Mouse (Mus musculus): ENCODE measurements around the gene Zfp598. TPM values are rescaled to one million over a fixed set of nuclear protein-coding genes. Genes with fewer than 3 reads are reported as not detected.

The Zfp598 gene
- polyA plus RNA-seq (2015; fragmentation: Nextera tagmentation; extraction: Ambion mirVana) = 17.7 and 17.8 TPM in 2 replicates

DNA sequence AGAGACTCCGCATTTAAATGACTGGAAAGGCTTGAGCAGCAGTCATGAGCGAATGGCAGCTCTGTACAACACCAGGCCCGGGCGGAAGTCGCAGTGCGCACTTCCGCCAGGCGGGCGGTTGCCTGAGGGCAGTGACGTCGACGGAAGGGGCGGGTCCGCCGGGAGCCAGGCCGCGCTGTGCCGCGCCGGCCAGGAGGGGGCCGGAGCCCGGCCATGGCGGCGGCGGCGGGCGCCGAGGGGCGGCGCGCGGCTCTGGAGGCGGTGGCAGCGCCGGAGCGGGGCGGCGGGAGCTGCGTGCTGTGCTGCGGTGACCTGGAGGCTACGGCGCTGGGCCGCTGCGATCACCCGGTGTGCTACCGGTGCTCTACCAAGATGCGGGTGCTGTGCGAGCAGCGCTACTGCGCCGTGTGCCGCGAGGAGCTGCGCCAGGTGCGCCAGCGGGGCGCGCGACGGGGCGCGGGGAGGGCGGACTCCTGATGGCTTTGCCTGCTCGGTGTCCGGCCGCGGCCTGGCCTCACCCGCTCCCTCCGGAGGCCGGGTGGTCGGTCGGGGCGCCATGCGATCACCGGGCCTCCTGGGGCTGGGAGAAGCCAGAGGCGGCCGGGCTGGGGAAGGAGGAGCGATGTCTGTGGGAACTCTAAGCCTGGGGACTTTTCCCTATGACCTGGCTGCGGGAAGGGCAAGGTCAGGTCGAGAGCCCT is at the start of gene Zfp598:
Gene Zfp598, plus strand, starts transcription at position 143 of the 701 bp plus-strand sequence.
- Histone ChIP-seq H3K4me1 (replicated peaks) (peaks cover 37% of the 10 kb centered on the region), H3K4me2 (peak within 1 kb of the TSS; percentile 87), H3K27me3 (no peaks in the 10 kb centered on the region), H3K36me3 (no peaks in the 10 kb centered on the region), H3K9me3 (no peaks in the 10 kb centered on the region), H3K27ac (peak within 1 kb of the TSS; percentile 92), H3K9ac (peak within 1 kb of the TSS; percentile 99), H3K4me3 (peak within 1 kb of the TSS; percentile 98)
- under 1% methylated on average over 65 of the region's 80 CpGs for WGBS
- ATAC-seq (ENCODE audit: low FRiP score) = peak; percentile 98

DNA sequence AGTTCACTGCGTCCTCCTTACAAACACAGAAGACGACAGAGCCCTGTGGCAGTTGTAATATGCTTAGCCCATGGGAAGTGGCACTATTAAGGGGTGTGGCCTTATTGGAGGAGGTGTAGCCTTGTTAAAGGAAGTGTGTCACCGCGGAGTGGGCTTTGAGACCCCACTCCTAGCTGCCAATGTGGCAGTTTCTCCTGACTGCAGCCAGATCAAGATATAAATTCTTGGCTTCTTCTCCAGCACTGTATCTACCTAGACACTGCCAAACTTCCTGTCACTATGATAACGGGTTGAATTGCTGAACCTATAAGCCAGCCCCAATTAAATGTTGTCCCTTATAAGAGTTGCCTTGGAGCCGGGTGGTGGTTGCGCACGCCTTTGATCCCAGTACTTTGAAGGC is 44.0 kb upstream of the Zfp598 start:
- no peak overlapping the region for H3K27ac ChIP-seq
- no peak overlapping the region for H3K4me2 ChIP-seq
- H3K36me3 ChIP-seq = peaks cover 100% of the 10 kb centered on the region
- H3K9ac ChIP-seq = no peak overlapping the region
- no peak overlapping the region for H3K4me3 ChIP-seq
- 93% methylated on average over 8 of the region's 8 CpGs for WGBS
- H3K9me3 ChIP-seq = no peaks in the 10 kb centered on the region
- ATAC-seq (ENCODE audit: low FRiP score) = no peak
- H3K4me1 ChIP-seq (replicated peaks) = 0 out of 2 replicates have a peak, but pooled peaks cover 3% of the 10 kb centered on the region
- H3K27me3 ChIP-seq = no peaks in the 10 kb centered on the region

DNA sequence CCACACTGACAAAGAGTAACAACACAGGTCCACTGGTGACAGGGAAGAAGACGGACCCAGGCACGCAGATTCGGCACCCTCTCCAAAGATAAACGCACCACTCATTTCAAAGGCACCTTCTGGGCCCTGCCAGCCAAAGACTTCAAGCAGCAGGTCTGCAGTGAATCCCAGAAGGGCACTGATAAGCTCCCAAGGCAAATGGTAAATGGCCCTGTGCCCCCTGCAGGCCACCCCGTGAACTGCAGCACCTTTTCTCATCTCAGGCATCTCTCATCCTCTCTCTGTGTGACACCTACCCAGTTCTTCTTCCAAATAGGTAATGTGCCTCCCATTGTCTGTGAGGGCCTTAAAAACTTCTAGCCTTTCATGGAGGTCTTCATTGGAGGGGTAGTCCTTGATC is 40.8 kb upstream of the Zfp598 start:
- H3K4me1 ChIP-seq (replicated peaks) = peaks cover 21% of the 10 kb centered on the region
- H3K9ac ChIP-seq = no peak overlapping the region
- 59% methylated on average over 5 of the region's 5 CpGs for WGBS
- H3K4me2 ChIP-seq = no peak overlapping the region
- H3K9me3 ChIP-seq = no peaks in the 10 kb centered on the region
- no peak overlapping the region for H3K4me3 ChIP-seq
- no peaks in the 10 kb centered on the region for H3K27me3 ChIP-seq
- H3K36me3 ChIP-seq = peaks cover 71% of the 10 kb centered on the region
- H3K27ac ChIP-seq = no peak overlapping the region
- no peak for ATAC-seq (ENCODE audit: low FRiP score)

DNA sequence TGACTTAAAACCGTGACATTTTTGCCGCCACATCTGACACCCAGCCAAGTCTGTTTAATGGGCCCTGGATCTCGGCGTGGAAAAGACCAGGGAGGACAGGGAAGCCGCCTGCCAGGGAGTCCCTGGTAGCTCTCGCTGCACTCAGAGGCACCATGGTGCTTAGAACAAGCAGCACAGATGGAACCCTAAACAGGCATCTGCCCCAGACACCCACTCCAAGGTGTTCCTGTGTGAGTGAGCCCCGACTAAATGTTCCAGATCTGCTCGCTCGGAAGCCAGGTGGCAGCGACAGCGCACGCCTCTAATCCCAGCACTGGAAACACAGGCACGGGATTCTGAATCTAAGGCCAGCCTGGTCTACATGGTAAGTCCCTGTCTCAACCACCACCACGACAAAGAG is 39.4 kb upstream of the Zfp598 start:
- Histone ChIP-seq H3K27me3 (no peaks in the 10 kb centered on the region), H3K4me2 (no peak overlapping the region), H3K4me3 (no peak overlapping the region), H3K4me1 (replicated peaks) (peaks cover 26% of the 10 kb centered on the region), H3K9ac (no peak overlapping the region), H3K36me3 (peaks cover 57% of the 10 kb centered on the region), H3K9me3 (no peaks in the 10 kb centered on the region), H3K27ac (no peak overlapping the region)
- WGBS = 92% methylated on average over 14 of the region's 14 CpGs
- no peak for ATAC-seq (ENCODE audit: low FRiP score)

DNA sequence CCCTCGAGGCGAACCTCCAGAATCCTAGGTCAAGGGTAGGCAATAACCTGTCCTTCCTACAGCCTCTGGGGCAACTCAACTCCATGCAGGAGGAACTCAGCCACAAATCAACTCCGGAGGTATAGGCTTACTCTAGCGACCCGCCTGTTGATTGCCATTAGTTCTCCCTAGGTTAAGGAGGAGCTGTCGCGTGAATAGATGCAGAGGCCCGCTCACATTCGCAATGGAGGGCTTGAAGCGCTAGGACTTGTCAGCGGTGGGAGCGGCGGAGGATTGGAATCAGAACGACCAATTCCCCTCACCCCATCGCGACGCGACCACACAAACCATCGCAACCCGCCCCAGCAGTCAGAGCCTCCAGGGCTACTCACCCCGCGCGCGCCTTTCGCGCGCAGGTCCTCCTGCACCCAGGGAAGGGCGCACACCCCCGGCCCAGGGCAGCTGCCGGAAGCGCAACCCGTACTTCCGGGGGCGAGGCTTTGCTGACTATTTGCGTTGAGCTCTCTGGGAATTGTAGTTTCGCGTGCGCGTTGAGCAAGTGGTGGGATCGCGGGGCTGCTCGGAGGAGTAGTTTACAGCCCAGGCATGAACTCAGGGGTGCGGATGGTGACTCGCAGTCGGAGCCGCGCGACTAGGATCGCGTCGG is 37.2 kb upstream of the Zfp598 start, which contains the start of the genes Tsc2 and Nthl1:
Gene Tsc2, minus strand, starts transcription at position 464 of the 646 bp plus-strand sequence.
Gene Nthl1, plus strand, starts transcription at position 514 of the 646 bp plus-strand sequence.
- H3K9ac ChIP-seq = peak within 1 kb of the TSS; percentile 75
- peak within 1 kb of the TSS; percentile 89 for H3K4me2 ChIP-seq
- peak within 1 kb of the TSS; percentile 68 for H3K4me3 ChIP-seq
- no peaks in the 10 kb centered on the region for H3K27me3 ChIP-seq
- H3K9me3 ChIP-seq = no peaks in the 10 kb centered on the region
- H3K27ac ChIP-seq = peak within 1 kb of the TSS; percentile 76
- whole genome bisulfite sequencing = 2% methylated on average over 51 of the region's 51 CpGs
- H3K36me3 ChIP-seq = peaks cover 35% of the 10 kb centered on the region
- ATAC-seq (ENCODE audit: low FRiP score) = peak; percentile 88
- H3K4me1 ChIP-seq (replicated peaks) = peaks cover 26% of the 10 kb centered on the region

DNA sequence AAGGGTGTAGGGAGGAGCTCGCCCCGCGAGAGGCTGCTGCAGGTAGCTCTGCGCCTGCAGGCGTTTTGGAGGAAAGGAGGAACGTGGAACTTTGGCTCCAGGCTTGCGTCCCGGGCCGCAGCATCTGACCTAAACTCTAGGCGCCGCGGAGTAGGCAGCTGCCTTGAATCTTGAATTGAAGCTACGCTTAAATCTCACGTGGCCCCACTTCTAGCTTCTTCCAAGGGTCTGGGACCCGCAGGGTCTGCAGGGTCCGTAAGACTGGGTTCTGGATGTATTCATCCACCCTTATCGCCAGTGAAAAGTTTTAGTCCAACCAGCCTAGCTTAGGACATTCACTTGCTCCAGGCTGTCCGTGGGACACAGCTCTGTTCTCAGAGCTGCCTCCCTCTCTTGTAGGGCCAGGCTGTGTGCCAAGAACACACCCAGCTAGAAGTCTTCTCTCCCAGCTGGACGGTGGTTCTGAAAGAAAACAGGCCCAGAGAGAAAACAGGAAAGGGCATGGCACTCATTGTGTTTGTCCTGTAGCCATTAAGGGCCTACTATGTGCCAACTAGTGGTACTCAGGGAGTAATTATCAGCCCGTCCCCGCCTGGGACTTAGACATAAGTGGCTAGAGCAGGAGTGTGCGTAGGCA is 36.6 kb upstream of the Zfp598 start:
- peak overlapping the region; percentile 76 for H3K27ac ChIP-seq
- H3K4me1 ChIP-seq (replicated peaks) = peaks cover 26% of the 10 kb centered on the region
- WGBS = 15% methylated on average over 22 of the region's 22 CpGs
- no peaks in the 10 kb centered on the region for H3K9me3 ChIP-seq
- peak overlapping the region; percentile 68 for H3K4me3 ChIP-seq
- H3K4me2 ChIP-seq = peak overlapping the region; percentile 89
- peak; percentile 53 for ATAC-seq (ENCODE audit: low FRiP score)
- H3K27me3 ChIP-seq = no peaks in the 10 kb centered on the region
- H3K36me3 ChIP-seq = peaks cover 28% of the 10 kb centered on the region
- peak overlapping the region; percentile 75 for H3K9ac ChIP-seq

DNA sequence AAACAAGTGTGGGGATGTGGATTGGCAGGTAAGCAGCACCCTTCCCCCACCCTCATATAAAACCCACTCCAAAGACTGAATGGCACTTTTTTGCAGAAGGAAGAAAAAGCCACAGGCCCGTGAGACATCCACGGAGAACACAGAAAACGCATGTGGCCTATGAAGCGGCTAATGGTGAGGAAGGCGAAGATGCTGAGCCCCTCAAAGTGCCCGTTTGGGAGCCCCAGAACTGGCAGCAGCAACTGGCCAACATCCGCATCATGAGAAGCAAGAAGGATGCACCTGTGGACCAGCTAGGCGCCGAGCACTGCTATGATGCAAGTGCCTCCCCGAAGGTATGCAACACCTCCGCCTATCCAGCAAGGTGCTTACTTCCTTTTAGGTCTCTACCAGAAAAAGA is 35.7 kb upstream of the Zfp598 start:
- no peak overlapping the region for H3K4me3 ChIP-seq
- H3K4me2 ChIP-seq = no peak overlapping the region
- H3K27me3 ChIP-seq = no peaks in the 10 kb centered on the region
- no peak for ATAC-seq (ENCODE audit: low FRiP score)
- WGBS = 94% methylated on average over 11 of the region's 11 CpGs
- H3K36me3 ChIP-seq = peaks cover 26% of the 10 kb centered on the region
- H3K9me3 ChIP-seq = no peaks in the 10 kb centered on the region
- H3K4me1 ChIP-seq (replicated peaks) = peaks cover 24% of the 10 kb centered on the region
- no peak overlapping the region for H3K27ac ChIP-seq
- H3K9ac ChIP-seq = no peak overlapping the region

DNA sequence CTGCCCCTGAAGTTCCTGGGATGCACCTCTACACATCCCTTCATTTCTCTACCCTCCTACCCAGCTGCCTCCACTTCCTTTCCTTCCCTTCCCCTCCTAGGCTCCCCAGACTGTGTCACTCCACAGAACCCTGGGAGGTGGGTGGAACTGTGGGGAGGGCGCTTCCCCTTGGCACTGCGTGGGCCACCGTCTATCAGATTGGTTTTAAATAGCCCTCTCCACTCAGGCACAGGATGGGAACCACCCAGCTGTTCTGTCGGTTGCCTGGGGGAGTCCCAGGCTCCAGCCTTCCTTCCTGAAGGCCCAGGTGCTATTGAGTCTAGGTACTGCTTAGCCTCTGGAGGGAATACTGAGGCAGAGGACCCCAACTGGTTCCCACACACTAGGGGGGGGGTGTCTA is 34.5 kb upstream of the Zfp598 start:
- no peaks in the 10 kb centered on the region for H3K9me3 ChIP-seq

DNA sequence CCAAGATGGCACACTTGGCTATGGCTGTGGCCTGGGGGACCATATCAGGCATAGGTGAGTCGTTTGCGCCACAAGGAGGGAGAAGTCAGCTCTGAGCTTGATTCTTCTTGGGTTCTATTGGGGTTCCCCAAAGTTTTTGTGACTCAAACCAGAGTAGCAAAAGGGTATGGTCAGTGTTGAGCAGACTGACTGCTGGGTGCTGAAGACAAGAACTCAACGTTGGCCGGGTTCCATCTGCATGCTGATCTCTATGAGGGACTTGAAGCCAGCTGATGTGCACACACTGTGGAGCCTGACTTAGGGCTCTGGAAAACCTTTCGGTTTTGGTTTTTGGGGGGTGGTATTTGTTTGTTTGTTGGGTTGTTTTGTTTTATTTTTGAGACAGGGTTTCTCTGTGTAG is 33.8 kb upstream of the Zfp598 start:
- no peak overlapping the region for H3K4me3 ChIP-seq
- H3K36me3 ChIP-seq = peaks cover 19% of the 10 kb centered on the region
- H3K4me1 ChIP-seq (replicated peaks) = peaks cover 24% of the 10 kb centered on the region
- WGBS = 92% methylated on average over 5 of the region's 5 CpGs
- no peaks in the 10 kb centered on the region for H3K27me3 ChIP-seq
- ATAC-seq (ENCODE audit: low FRiP score) = no peak
- no peak overlapping the region for H3K27ac ChIP-seq
- no peak overlapping the region for H3K9ac ChIP-seq
- no peak overlapping the region for H3K4me2 ChIP-seq
- no peaks in the 10 kb centered on the region for H3K9me3 ChIP-seq

More for the DNA sequence above, 34.5 kb upstream of the Zfp598 start:
- H3K27me3 ChIP-seq = no peaks in the 10 kb centered on the region
- no peak overlapping the region for H3K9ac ChIP-seq
- no peak overlapping the region for H3K4me2 ChIP-seq
- peaks cover 19% of the 10 kb centered on the region for H3K36me3 ChIP-seq
- ATAC-seq (ENCODE audit: low FRiP score) = no peak
- no peak overlapping the region for H3K27ac ChIP-seq
- WGBS = 98% methylated on average over 4 of the region's 4 CpGs
- H3K4me3 ChIP-seq = no peak overlapping the region
- peaks cover 24% of the 10 kb centered on the region for H3K4me1 ChIP-seq (replicated peaks)

DNA sequence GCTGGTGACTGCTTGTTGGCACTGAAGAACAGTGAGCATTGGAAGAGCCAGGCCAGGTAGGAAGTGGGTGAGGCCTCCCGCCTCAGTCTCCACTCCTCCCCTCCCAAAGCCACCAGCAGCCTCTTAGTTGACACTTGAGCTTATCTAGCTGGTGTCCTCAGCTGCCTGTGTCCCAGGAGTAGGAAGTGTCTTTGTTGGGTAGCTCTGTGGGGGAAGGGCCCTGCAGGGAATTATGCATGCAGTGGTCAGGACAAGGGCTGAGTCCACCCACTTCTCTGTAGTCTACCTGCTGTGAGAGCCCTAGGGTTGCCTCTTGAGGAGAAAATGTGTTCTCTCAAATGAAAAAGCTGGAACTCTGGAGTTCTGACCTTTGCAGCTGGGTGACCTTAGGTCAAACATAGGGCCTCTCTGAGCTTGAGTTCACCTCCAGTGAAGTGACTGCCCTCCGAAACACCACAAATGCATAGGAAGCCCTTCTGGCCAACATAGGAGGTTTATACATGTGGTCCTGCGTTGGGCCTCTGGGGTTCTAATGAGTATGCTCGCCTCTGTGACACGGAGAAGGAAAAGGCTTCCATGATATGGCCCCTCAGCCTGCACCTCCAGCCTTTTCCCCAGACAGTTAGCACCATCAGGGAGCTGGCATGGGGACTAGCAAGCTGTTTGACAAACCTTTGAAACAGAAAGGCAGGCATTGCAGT is 32.6 kb upstream of the Zfp598 start:
- H3K27ac ChIP-seq = no peak overlapping the region

DNA sequence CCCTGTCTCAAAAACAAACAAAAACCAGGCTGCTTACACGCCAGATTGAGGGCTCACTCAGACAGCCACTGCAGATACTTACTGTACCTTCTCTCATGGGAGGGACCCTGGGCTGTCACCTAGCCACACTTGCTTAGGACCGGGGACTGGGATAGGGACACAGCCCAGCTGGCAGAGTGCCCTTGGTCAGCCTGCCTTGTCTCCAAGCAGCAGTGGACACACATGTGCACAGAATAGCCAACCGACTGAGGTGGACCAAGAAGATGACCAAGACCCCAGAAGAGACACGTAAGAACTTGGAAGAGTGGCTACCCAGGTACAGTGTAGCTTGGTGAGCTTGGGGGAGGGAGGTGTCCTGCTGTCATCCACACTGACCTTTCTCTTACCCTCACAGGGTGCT is 31.3 kb upstream of the Zfp598 start:
- H3K9me3 ChIP-seq = no peaks in the 10 kb centered on the region
- H3K4me1 ChIP-seq (replicated peaks) = peaks cover 10% of the 10 kb centered on the region
- no peak for ATAC-seq (ENCODE audit: low FRiP score)
- H3K4me2 ChIP-seq = no peak overlapping the region
- H3K27ac ChIP-seq = no peak overlapping the region
- WGBS = 85% methylated on average over 4 of the region's 4 CpGs
- H3K36me3 ChIP-seq = peaks cover 20% of the 10 kb centered on the region
- H3K27me3 ChIP-seq = no peaks in the 10 kb centered on the region
- H3K4me3 ChIP-seq = no peak overlapping the region
- no peak overlapping the region for H3K9ac ChIP-seq

More for the DNA sequence above, 32.6 kb upstream of the Zfp598 start:
- Histone ChIP-seq H3K27me3 (no peaks in the 10 kb centered on the region), H3K9ac (no peak overlapping the region), H3K36me3 (peaks cover 20% of the 10 kb centered on the region), H3K4me3 (no peak overlapping the region), H3K4me2 (no peak overlapping the region), H3K9me3 (no peaks in the 10 kb centered on the region), H3K4me1 (replicated peaks) (peaks cover 18% of the 10 kb centered on the region)
- 65% methylated on average over 5 of the region's 5 CpGs for WGBS
- no peak for ATAC-seq (ENCODE audit: low FRiP score)

- Histone ChIP-seq H3K27me3 (no peaks in the 10 kb centered on the region), H3K4me2 (no peak overlapping the region), H3K9me3 (no peaks in the 10 kb centered on the region), H3K9ac (no peak overlapping the region), H3K4me3 (no peak overlapping the region), H3K4me1 (replicated peaks) (peaks cover 4% of the 10 kb centered on the region; the same call in 1 of the 2 replicates), H3K27ac (peak overlapping the region; percentile 67; the same call in 1 of the 2 replicates), H3K36me3 (peaks cover 20% of the 10 kb centered on the region)
- WGBS = 69% methylated on average over 9 of the region's 9 CpGs
- no peak for ATAC-seq (ENCODE audit: low FRiP score)
These were observed 30.6 kb upstream of the Zfp598 start for GRCm38 (mm10) chr17:24638840-24639239.
